Mouse (Mus musculus) heart, postnatal 25 days (tissue): ENCODE data around the gene Rev1. TPM values are rescaled to one million over a fixed set of nuclear protein-coding genes. Genes with fewer than 3 reads are reported as not detected.

Experiments
- DNase-seq: peaks from one replicate; pipeline ENCODE4 v3.0.0; 2022; ENCODE audit warnings: low spot score
- intact Hi-C: fragments of 180-260 bp; cut with DNase I; formaldehyde crosslinking; loops from one replicate; pipeline ENCODE4 v1.15.1; 2025
- total RNA-seq, 2 experiments: library from RNA; stranded (reverse); gene quantifications; 2 replicates each; pipeline ENCODE4 v1.2.3; 2021

Rev1 gene
- 10 to 100 TPM; 12.0 to 16.4 TPM for total RNA-seq

DNA sequence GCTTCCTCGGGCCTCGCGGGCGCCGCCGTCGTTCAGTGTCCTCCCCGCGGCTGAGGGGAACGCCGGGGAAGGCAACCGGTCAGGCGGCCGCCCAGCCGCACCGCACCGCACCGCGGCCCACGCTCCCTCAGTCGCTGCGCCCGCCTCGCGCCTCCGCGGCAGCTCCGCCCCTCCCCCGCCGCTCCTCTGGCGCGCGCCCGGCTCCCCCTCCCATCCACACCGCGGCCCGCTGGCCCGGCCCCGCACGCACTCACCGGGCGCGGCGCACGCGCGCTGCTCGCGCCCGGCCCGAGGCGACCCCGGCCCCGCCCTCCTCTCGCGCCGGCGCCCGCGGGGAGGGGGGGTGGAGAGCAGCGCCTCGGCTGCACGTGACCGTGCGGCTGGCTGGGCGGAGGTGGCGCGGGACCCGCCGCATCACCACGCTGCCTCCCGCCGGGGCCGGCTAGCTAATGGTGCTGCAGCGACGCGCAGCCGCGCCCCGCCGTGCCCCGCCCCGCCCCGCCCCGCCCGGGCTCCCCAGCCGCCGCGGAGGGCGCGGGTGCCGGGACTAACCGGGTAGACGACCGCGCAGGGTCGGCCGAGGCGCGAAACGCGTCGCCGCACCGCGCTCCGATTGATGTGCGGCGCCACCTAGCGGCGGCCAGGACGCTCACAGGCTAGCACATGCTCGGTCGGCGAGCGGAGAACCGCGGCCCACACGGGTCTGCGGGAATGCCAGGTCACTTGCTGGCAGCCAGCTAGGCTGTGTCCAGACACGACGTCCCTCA lies at the start of gene Rev1:
Gene Rev1, minus strand, starts transcription at position 301 of the 767 bp plus-strand sequence.
- intact Hi-C loops: loop anchor here (2.0 to 10.0 kb wide), 3 partner anchors 133 to 455 kb away; partner anchors contain the start of genes Mitd1, Mrpl30 and Txndc9
- peak; percentile 92 for DNase-seq

DNA sequence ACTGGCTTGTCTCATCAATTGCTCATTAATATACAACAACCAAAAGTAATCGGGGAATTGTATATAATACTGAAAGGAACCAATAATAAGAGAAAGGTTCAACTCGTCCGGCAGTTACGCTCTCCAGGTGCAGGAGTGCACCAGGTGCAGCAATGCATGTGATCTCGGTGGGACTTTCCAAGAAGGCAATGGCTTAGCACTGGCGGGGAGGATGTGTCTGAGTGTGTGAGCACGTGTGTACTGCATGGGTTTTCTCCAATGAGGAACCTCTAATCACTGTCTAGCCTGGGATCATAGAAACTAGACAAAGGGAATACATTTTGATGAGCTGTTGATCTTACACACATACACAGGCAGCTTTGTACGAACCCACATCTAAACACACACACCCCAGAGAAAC lies 49.3 kb upstream of the Rev1 start:
- intact Hi-C loops: no loop called here
- DNase-seq: no peak

DNA sequence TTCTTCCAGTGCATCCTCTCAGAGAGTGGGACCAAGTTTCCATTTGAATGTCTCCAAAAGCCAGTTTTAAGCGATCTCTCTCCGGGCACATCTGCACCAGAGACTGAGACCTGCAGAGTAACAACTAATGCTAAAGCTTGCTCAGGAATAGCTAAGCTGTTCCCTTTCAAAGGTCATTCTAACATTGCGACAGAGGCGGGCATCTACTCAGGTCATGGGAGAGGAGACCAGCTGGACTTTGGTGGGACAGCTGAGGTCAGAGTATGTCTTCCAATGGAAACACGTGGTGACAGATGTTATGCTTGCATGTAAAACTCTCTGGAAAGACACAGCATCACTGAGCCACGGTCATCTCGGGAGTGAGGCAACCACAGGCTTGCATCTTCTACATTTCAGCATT lies 46.5 kb upstream of the Rev1 start:
- intact Hi-C loops: no loop called here
- no peak for DNase-seq

DNA sequence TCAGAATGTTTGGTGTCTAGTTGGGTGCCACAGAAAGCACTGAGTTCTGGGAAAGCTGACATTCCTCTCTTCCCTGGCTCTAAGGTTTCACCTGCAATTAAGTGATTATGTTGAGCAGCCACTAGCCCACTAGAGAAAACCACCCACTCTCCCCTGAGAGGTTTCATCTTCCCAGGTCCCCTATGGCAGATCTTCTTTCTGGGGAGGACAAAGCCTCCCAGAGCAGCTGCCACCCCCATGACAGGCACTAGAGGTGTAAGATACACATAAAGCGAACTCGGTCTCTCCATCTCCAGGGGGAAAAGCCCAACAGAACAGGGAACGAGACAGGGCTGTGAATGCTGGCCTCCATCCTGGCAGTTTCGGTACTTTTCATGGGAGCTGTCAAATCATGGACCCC lies 42.3 kb upstream of the Rev1 start:
- intact Hi-C loops: no loop called here
- no peak for DNase-seq

DNA sequence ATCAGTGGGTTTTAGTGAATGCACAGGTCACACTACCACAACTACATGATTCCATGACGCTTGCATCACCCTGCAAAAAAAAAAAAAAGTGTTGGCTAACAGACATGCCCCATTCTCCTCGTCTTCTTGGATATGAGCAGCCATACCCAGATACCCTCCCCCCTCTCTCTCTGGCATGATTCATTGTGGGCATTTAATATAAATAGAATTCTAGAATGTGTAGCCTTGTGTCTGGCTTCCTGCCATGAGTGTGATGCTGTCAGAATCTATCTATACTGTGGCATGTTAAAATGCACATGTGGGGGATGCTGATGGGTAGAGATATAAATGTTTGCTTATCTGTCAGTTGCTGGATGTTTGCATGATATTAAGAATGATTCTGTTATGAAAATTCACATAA lies 36.1 kb upstream of the Rev1 start:
- intact Hi-C loops: no loop called here
- no peak for DNase-seq

DNA sequence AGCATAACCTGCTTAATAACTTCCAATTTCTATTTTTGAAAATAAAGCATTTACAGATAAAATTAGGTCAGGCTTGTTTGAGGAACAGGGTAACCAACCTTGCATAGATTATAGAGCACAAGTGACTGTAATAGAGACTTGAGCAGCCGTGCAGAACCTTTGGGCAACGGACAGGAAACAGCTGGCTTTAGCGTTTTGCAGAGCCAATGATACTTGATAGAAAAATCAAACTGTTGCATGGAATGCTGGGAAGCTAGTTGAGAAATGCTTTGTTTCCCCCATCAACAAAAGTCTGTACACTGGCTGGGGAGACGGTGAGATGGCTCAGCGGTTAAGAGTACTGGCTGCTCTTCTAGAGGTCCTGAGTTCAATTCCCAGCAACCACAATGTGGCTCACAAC lies 20.5 kb upstream of the Rev1 start:
- no peak for DNase-seq
- intact Hi-C loops: no loop called here

DNA sequence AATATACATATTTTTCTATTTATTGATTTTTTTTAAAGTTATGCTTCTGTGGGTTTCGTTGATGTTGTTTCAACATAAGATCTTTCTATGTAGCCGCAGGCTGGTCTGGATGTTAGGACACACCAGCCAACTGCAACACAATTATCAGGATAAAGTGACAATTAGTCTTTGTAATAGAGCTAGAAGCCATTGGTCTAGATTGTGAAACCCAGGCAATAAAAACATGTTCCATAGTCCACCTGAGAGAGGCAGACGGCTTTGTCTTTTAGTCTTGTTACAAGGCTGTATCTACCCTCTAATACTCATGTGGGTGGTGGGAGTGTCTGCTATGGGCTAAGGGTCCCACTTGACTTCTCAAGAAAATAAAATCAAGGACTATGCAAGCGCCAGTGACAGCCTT lies 16.4 kb upstream of the Rev1 start:
- DNase-seq: no peak
- intact Hi-C loops: no loop called here

DNA sequence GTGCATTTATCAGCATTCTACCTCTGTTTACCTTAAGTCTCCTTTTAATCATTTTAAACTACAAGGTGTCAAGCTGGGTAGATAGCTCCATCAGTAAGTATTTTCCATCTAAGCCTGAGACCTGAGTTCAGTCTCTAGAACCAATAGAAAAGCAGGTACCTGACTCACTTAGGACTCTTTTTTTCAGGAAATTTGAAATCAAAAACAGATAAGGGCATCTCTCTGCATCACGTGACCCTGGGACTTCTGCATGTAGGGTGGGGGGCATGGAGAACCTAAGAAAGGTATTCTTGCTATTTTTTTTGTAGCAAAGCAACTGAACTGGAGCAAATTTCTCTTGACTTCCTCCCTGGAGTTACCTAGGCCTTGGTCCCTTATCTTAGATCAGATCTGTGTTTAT lies 11.8 kb upstream of the Rev1 start:
- intact Hi-C loops: no loop called here

DNA sequence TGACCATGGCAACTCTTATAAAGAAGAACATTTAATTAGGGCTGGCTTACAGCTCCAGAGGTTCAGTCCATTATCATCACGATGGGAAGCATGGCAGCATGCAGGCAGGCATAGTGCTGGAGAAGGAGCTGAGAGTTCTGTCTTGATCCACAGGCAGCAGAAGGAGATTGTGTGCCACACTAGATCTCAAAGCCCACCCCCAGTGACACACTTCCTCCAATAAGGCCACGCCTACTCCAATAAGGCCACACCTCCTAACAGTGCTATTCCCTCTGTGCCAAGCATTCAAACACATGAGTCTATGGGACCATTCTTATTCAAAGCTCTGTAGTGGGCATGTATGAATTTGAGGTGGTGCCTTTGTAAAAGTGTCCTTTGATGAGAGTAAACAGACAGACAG lies 11.3 kb upstream of the Rev1 start:
- intact Hi-C loops: no loop called here
- DNase-seq: no peak

More for the DNA sequence above, 11.8 kb upstream of the Rev1 start:
- DNase-seq: no peak

DNA sequence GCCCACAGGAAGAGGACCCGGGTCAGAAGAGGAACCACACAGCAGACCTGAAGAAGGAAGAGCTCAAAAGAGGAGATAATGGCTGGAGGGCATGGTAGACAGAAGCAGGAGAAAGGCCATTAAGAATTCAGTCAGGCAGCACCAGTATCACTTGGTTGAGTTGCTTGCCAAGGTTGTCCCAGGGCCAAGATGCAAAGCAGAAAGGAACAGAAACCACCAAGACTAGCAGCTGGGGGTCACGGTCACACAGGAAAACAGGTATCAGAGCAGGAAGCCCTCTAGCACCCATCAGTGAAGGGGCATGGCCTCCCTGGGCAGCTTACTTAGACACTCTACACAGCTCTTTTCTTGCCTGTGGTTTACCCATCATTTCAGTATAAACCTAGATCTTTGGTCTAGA lies 9.8 kb upstream of the Rev1 start:
- intact Hi-C loops: loop anchor here (10.0 kb wide), 1 partner anchor 465 kb away; no protein-coding TSS in a partner anchor
- no peak for DNase-seq

DNA sequence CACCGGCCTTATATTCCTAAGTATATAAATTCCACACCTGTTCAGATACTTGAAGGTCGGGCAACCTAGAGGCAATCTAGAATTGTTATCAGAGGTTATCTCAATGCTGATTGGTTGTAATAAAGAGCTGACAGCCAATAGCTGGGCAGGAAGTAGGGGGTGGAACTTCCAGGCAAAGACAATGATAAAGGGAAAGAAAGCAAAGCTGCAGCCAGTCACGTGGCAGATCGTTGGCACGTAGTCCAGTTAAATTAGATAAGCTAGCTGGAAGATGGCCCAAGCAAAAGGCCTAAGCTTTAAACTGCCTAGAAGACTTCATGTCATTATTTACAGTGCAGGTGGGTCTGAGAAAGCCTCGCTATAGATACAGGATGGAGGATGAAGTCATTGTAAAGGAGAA lies 3.3 kb upstream of the Rev1 start:
- no peak for DNase-seq
- intact Hi-C loops: loop anchor here (5.0 to 10.0 kb wide), 2 partner anchors 241 to 458 kb away; partner anchors contain the start of genes Mitd1 and Mrpl30

DNA sequence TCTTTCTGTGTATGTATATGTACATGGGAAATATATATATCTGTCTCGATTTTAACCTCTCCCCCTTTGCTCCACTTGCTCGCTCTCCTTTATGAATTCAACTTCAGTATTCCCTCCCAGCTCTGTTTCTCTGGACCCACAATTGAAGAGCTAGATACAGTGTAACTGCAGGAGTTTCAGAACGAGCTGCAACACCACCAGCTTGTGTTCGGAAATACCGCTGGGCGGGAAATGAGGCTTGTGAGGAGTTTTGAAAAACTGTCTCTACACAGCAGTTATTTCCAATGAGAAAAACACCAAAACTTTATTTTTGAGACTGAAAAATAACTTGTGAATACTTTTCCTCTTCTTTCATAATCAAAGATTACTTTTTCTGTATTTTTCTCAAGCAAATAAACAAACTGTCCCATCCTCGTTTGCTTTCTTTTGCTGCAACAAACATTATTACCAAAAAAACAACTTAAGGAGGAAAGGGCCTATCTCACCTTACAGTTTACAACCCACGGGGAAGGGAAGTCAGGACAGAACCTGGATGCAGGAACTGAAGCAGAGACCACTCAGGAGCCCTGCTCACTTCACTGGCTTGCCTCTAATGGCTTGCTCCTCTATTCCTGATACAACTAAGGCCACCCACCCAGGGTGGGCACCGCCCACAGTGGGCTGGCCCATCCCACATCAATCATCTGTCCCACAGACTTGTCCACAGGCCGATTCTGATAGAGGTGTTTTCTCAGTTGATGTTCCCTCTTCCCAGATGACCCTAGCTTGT lies 1.3 kb upstream of the Rev1 start:
- intact Hi-C loops: loop anchor here (2.0 to 10.0 kb wide), 3 partner anchors 134 to 456 kb away; partner anchors contain the start of genes Mitd1, Mrpl30 and Txndc9
- no peak for DNase-seq

DNA sequence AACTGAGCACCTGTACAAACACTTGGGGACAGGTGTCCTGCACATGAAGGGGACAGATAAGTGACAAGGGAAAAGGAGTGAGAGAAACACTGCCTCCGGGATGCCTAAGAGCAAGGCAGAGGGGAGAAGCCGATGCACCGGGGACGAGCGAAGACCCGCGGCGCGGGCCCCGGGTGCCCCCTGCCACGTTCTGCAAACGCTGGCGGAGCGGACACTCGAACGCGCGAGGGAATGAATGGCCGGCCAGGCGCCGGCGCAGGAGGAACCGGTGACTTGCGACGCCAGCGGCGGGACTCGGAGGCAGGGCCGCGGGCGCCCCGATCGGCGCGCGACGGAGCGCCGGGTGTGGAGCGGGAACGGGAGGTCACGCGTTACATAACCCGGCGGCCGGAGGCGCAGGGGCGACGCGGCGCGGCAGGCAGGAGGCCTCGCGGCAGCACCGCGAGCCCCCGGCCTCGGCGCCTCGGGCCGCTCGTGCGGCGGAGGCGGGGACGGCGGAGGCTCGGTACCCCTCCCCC lies 623 bp downstream of the Rev1 start:
- peak; percentile 40 for DNase-seq
- intact Hi-C loops: no loop called here

DNA sequence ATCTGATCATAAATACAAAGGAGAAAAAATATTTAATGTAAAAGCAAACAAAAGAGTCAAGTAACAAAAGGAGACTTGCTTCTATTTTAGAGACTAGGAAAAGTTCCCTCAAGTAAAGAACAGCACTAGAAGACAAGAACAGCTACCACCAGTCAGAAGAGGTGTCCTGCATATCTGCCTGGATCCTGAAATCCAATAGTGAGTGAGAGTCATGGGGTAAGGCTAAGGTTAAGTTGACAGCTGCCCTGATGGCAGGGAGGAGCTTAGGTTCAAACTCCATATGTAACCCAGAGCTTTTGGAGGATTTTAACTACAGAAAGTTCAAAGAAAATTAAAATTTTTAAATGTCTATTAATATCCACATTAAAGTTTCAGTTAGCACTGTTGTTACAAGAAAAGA lies 2.6 kb downstream of the Rev1 start:
- intact Hi-C loops: no loop called here
- no peak for DNase-seq

DNA sequence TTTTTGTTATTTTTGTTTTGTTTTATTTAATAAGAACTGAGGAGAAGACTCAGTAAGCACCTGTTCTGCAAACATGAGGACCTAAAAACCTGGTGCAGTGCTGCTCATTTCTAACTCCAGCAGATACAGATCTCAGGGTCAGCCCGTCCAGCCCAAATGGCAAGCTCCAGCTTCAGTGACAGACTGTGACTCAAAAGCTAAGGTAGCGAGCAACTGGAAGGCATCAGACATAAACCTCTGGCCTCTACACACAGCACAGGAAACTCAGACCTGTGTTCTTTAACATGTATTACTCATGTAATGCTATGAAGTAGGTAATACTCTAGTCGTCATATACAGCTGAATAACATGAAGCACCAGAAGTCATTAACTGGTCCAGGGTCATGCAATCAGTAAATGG lies 3.2 kb downstream of the Rev1 start:
- intact Hi-C loops: no loop called here
- no peak for DNase-seq

DNA sequence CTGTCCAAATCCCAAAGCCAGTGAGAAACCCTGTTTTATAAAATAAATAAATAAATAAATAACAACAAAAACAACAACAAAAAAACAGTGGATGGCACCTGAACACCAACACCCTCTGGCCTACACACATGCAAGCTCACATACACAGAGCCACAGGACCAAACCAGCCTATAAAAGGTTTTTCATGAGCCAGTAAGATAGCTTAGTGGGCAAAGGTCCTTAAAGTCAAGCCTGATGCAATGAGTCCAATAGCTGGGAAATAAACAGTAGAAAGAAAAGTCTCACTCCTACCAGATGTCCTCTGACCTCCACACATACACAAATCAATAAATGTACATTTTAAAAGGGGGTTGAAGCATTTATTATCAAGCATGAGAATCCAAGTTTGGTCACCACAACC lies 5.3 kb downstream of the Rev1 start:
- no peak for DNase-seq
- intact Hi-C loops: no loop called here

DNA sequence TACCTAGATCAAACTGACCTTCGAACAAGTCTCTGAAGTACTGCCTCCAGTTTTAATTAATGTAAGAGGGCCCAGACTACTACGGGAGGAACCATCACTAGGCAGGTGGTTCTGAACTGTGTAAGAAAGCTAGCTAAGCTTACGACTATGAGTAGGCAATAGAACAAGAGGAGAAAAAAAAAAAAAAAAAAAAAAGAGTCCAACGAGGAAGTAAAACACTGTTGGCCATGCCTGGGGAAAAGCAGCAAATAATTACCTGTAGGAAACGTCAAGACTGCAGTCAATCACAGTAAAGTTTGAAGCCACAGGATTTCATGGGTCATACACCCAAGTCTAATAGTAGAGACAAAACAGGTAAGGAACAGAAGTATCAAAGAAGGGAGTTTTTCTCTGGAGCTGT lies 8.7 kb downstream of the Rev1 start:
- DNase-seq: no peak
- intact Hi-C loops: no loop called here

DNA sequence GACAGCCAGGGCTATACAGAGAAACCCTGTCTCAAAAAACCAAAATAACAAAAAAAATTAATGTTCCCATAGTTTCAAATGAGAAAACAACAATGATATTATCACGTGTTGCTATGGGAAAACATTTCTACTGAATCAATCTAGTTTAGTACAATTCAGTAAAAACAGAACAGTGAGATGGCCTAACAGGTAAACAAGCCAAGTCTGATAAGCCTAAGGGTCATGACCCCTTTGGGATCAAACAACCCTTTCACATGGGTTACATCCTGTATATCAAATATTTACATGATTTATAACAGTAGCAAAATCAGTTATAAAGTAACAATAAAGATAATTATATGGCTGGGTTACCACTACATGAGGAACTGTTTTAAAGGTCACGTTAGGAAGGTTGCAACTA lies 11.0 kb downstream of the Rev1 start:
- no peak for DNase-seq
- intact Hi-C loops: no loop called here

DNA sequence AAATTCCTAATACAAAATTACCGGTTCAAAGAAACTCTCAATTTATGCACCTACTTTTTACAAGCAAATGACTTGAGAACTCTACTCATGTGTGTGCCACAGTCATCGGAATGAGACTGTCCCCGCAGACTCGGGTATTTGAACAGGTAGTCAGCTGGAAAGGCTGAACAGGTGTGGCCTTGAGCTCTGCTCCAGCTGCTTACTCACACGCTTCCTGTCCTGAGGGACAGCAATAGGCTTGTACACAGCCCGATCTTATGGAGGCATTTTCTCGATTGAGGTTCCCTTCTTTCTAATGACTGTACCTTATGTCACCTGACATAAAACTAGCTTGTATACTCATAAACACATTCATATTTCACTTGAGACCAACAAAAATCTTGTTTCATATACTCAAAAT lies 19.8 kb downstream of the Rev1 start:
- intact Hi-C loops: no loop called here

DNA sequence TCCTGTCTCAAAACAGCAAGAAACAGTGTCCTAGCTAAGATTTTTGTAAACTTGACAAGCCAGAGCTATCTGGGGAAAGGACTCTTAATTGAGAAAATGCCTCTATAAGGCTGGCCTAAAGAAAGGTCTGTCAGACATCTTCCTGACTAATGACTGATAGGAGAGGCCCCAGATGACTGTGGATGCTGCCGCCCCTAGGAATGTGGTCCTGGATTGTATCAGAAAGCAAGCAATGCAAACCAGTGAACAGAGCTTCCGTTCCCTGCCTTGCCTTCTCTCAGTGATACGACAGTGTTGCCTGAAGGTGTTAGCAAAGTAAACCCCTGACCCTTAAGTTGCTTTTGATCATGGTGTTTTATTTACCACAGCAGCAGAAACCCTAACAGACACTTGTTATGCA lies 25.8 kb downstream of the Rev1 start:
- intact Hi-C loops: no loop called here
- no peak for DNase-seq

More for the DNA sequence above, 19.8 kb downstream of the Rev1 start:
- no peak for DNase-seq

DNA sequence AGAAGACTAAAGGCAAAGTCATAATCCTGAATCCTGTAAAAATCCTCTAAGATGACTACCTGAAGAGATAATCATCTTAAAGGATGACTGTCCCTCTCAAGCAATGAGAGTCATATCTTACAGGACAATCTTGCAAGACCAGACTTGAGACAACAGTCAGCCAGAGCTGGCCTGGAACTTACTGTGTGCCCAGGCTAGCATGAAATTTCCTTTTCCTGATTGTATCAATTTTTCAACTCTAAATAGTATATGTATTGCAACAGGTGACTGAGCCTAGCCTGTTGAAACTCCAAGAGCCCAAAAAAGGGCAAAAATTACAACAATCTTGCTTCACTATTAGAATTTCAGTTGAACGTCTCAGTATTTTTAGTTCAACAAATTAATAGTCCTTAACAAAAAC lies 26.4 kb downstream of the Rev1 start:
- DNase-seq: no peak

More for the DNA sequence above, 26.4 kb downstream of the Rev1 start:
- intact Hi-C loops: no loop called here
